Mouse (Mus musculus) intestine, embryonic 16.5 days (tissue): Measurements from ENCODE around the gene Adamts7. TPM values are rescaled to one million over a fixed set of nuclear protein-coding genes. Genes with fewer than 3 reads are reported as not detected.

Source experiments
- ATAC-seq: fragments of 200-750 bp; cut with Nextera tagmentation; 2 replicates; pipeline ENCODE4 v1.8.0; 2017; ENCODE audit warnings: moderate TSS enrichment, moderate library complexity
- H3K27ac ChIP-seq: fragments of 300-500 bp; sonication (generic); 2 replicates; pipeline ENCODE4 v1.5.1; 2014; ENCODE audit warnings: mild to moderate bottlenecking, low read length
- H3K27me3 ChIP-seq: fragments of 300-500 bp; sonication (generic); replicated peaks from 2 replicates; pipeline ENCODE4 v1.6.1; 2014; ENCODE audit warnings: low read length, control low read depth, mixed read lengths; ENCODE audit not compliant: control insufficient read depth, insufficient read depth
- H3K36me3 ChIP-seq: fragments of 300-500 bp; sonication (generic); 2 replicates; pipeline ENCODE4 v1.6.1; 2014; ENCODE audit warnings: low read length, control low read depth; ENCODE audit not compliant: control insufficient read depth, insufficient read depth
- H3K4me1 ChIP-seq: fragments of 300-500 bp; sonication (generic); 2 replicates; pipeline ENCODE4 v1.6.1; 2014; ENCODE audit warnings: low read length, control low read depth, mixed read lengths; ENCODE audit not compliant: control insufficient read depth, insufficient read depth
- H3K4me2 ChIP-seq: fragments of 300-500 bp; sonication (generic); 2 replicates; pipeline ENCODE4 v1.6.1; 2014; ENCODE audit warnings: low read depth, low read length, control low read depth
- H3K4me3 ChIP-seq: fragments of 300-500 bp; sonication (generic); 2 replicates; pipeline ENCODE4 v1.5.1; 2014; ENCODE audit warnings: mild to moderate bottlenecking, low read length
- H3K9ac ChIP-seq: fragments of 300-500 bp; sonication (generic); 2 replicates; pipeline ENCODE4 v1.6.1; 2014; ENCODE audit warnings: low read depth, low read length
- H3K9me3 ChIP-seq: fragments of 300-500 bp; sonication (generic); 2 replicates; pipeline ENCODE4 v1.6.1; 2016; ENCODE audit warnings: low read length, control low read depth; ENCODE audit not compliant: control insufficient read depth
- WGBS: fragments of 180-500 bp; shearing (Covaris S2); extraction: QIAGEN DNeasy Blood & Tissue Kit; methylation state at CpG from one replicate; pipeline ENCODE4 v1.1.7; 2014; 5-methylcytosine and 5-hydroxymethylcytosine counted together
- polyA plus RNA-seq: library from polyadenylated mRNA; unstranded; fragments of >200 nt; fragmentation: Nextera tagmentation; extraction: Ambion mirVana; gene quantifications from 2 replicates; pipeline ENCODE4 v1.2.1, GENCODE M21; 2015

Adamts7 gene
- polyA plus RNA-seq, 1 experiment from 2014 or later = 11.7 TPM

GRCm38 (mm10) chr9:90188893-90189292 is 26.0 kb downstream of the Adamts7 start:
- H3K9ac ChIP-seq = no peak overlapping the region
- H3K4me3 ChIP-seq = no peak overlapping the region
- peaks cover 11% of the 10 kb centered on the region for H3K4me1 ChIP-seq
- H3K4me2 ChIP-seq = no peak overlapping the region
- H3K9me3 ChIP-seq = no peaks in the 10 kb centered on the region
- no peak for ATAC-seq
- 96% methylated on average over 4 of the region's 4 CpGs for WGBS
- no peak overlapping the region for H3K27ac ChIP-seq
- H3K36me3 ChIP-seq = no peaks in the 10 kb centered on the region; the same call in 1 of the 2 replicates
- no peaks in the 10 kb centered on the region for H3K27me3 ChIP-seq

GRCm38 (mm10) chr9:90189391-90189790 is 26.5 kb downstream of the Adamts7 start:
- Histone ChIP-seq H3K9ac (no peak overlapping the region), H3K4me2 (no peak overlapping the region), H3K4me3 (no peak overlapping the region), H3K9me3 (no peaks in the 10 kb centered on the region), H3K36me3 (no peaks in the 10 kb centered on the region; the same call in 1 of the 2 replicates), H3K27ac (no peak overlapping the region), H3K27me3 (no peaks in the 10 kb centered on the region), H3K4me1 (peaks cover 6% of the 10 kb centered on the region)
- ATAC-seq = no peak
- WGBS = 80% methylated on average over 5 of the region's 5 CpGs

GRCm38 (mm10) chr9:90195000-90195399 is 32.1 kb downstream of the Adamts7 start:
- peaks cover 3% of the 10 kb centered on the region; the same call in 1 of the 2 replicates for H3K36me3 ChIP-seq
- H3K4me1 ChIP-seq = peaks cover 18% of the 10 kb centered on the region
- no peak overlapping the region for H3K27ac ChIP-seq
- no peaks in the 10 kb centered on the region for H3K27me3 ChIP-seq
- H3K4me2 ChIP-seq = no peak overlapping the region
- 73% methylated on average over 10 of the region's 10 CpGs for WGBS
- no peak overlapping the region for H3K9ac ChIP-seq
- no peak overlapping the region for H3K4me3 ChIP-seq
- ATAC-seq = no peak
- H3K9me3 ChIP-seq = no peaks in the 10 kb centered on the region

GRCm38 (mm10) chr9:90196262-90196661 is 33.4 kb downstream of the Adamts7 start:
- peak; percentile 81 for ATAC-seq
- WGBS = 68% methylated on average over 7 of the region's 7 CpGs
- peaks cover 18% of the 10 kb centered on the region for H3K4me1 ChIP-seq
- H3K4me3 ChIP-seq = no peak overlapping the region
- no peak overlapping the region for H3K27ac ChIP-seq
- no peaks in the 10 kb centered on the region for H3K9me3 ChIP-seq
- H3K9ac ChIP-seq = no peak overlapping the region
- no peak overlapping the region for H3K4me2 ChIP-seq
- H3K27me3 ChIP-seq = no peaks in the 10 kb centered on the region
- H3K36me3 ChIP-seq = peaks cover 6% of the 10 kb centered on the region; the same call in 1 of the 2 replicates

DNA sequence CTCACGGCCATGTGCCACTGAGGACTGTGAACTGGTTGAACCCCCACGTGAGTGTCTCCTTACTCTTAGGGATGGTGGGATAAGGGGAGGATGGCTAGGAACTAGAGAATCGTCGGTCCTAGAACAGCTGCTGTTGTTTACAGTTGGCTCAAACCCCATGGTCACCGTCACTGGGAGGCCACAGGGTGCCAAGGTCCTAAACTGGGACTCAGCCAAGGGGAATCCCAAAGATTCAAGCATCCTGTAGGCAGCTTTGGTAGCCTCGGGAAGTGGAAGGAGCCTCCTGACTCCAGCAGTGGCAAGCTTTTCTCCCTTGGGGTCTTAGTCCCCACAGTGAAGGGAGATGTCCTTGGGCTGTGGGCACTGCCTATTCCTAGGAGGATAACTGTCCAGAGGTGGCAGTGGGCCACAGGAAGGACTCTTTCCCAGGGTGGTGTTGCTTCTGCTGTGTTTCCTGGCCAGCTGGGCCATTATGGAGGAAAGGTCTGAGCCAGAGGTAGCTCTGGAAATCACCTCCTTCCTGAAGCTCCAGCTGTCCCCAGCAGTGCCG is 34.3 kb downstream of the Adamts7 start:
- H3K27ac ChIP-seq = no peak overlapping the region
- no peak overlapping the region for H3K4me2 ChIP-seq
- no peak overlapping the region for H3K4me3 ChIP-seq
- peaks cover 8% of the 10 kb centered on the region; the same call in 1 of the 2 replicates for H3K36me3 ChIP-seq
- H3K4me1 ChIP-seq = peaks cover 18% of the 10 kb centered on the region
- WGBS = 64% methylated on average over 7 of the region's 7 CpGs
- H3K9me3 ChIP-seq = no peaks in the 10 kb centered on the region
- ATAC-seq = no peak
- no peaks in the 10 kb centered on the region for H3K27me3 ChIP-seq
- no peak overlapping the region for H3K9ac ChIP-seq

DNA sequence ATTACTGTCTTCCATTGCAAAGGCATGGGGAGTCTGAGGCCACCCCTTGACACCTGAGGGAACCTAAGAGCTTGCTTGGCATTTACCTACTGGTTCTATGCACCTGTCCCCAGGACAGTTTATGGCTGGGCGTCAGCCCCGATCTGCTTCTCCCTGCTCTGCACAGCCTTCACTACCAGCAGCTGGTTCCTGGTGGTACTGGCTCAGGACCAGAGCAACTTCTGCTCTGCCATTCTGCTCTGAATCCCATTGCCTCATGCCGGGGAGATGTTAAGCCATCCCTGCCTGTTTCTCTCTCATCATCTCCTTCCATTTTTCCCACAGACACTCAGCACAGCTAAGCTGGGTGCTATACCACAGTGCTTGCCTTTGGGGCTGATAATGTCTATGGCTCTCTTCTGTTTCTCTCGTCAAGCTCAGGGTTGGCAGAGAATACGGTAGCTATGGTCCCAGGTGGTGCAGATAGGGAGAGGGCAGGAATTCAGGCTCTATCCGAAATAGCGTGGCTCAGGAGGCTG is 35.1 kb downstream of the Adamts7 start:
- Histone ChIP-seq H3K4me3 (no peak overlapping the region), H3K9me3 (no peaks in the 10 kb centered on the region), H3K4me1 (peaks cover 18% of the 10 kb centered on the region), H3K27me3 (no peaks in the 10 kb centered on the region), H3K36me3 (peaks cover 10% of the 10 kb centered on the region; the same call in 1 of the 2 replicates), H3K9ac (no peak overlapping the region), H3K4me2 (no peak overlapping the region), H3K27ac (no peak overlapping the region; the same call in 1 of the 2 replicates)
- no peak for ATAC-seq
- 83% methylated on average over 7 of the region's 7 CpGs for WGBS

- H3K4me3 ChIP-seq = no peak overlapping the region
- peaks cover 18% of the 10 kb centered on the region for H3K4me1 ChIP-seq
- ATAC-seq = peak; percentile 22
- peak overlapping the region; percentile 12; the same call in 1 of the 2 replicates for H3K27ac ChIP-seq
- H3K27me3 ChIP-seq = no peaks in the 10 kb centered on the region
- H3K9ac ChIP-seq = no peak overlapping the region
- H3K4me2 ChIP-seq = no peak overlapping the region
- 64% methylated on average over 10 of the region's 10 CpGs for WGBS
- H3K9me3 ChIP-seq = no peaks in the 10 kb centered on the region
- H3K36me3 ChIP-seq = peaks cover 10% of the 10 kb centered on the region; the same call in 1 of the 2 replicates
Measured at GRCm38 (mm10) chr9:90198531-90199449, 35.9 kb downstream of the Adamts7 start.

DNA sequence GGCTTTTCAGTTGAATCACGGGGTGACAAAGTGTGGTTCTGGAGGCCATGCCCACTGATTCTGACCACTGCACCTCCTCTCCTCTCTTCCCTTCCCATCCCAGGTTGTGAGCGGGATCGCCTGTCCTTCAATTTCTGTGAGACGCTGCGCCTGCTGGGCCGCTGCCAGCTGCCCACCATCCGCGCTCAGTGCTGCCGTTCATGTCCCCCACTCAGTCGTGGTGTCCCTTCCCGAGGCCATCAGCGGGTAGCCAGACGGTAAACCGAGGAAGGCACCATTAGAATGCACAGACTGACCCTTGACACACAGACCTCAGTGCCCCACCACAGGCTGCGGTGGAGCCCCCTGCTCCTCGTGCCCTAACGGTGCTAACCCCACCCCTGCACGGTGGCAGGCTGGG is 36.7 kb downstream of the Adamts7 start:
- WGBS = 92% methylated on average over 18 of the region's 18 CpGs
- Histone ChIP-seq H3K9me3 (no peaks in the 10 kb centered on the region), H3K9ac (no peak overlapping the region), H3K27ac (no peak overlapping the region), H3K4me3 (no peak overlapping the region), H3K36me3 (peaks cover 10% of the 10 kb centered on the region; the same call in 1 of the 2 replicates), H3K27me3 (no peaks in the 10 kb centered on the region), H3K4me2 (no peak overlapping the region), H3K4me1 (peaks cover 18% of the 10 kb centered on the region)
- ATAC-seq = no peak

- Histone ChIP-seq H3K4me3 (no peak overlapping the region), H3K4me1 (peaks cover 18% of the 10 kb centered on the region), H3K9ac (no peak overlapping the region), H3K4me2 (no peak overlapping the region), H3K9me3 (no peaks in the 10 kb centered on the region), H3K27me3 (no peaks in the 10 kb centered on the region), H3K36me3 (peaks cover 10% of the 10 kb centered on the region; the same call in 1 of the 2 replicates), H3K27ac (no peak overlapping the region)
- ATAC-seq = no peak
- 95% methylated on average over 4 of the region's 4 CpGs for WGBS
Measured at GRCm38 (mm10) chr9:90200501-90200900, 37.6 kb downstream of the Adamts7 start.
